Mouse (Mus musculus) telencephalon, adult 2 months (tissue): ENCODE measurements around the gene Usp48.
A peak's percentile ranks its signal among the peaks of the same experiment; 100 is the strongest.
"Not testable (repeated sequence)": the region's sequence is repeated elsewhere in the genome, so short reads cannot be mapped to it uniquely, and the experiment has no call there.

Experiments
- DNase-seq: peaks from one replicate; pipeline ENCODE4 v3.0.0-alpha.2; 2011; ENCODE audit warnings: low read depth, low spot score

Gene Usp48

GRCm38 (mm10) chr4:137593601-137594495 lies at the start of gene Usp48:
TSS of gene Usp48 (plus strand) at chr4:137593755.
- peak; percentile 98 for DNase-seq

GRCm38 (mm10) chr4:137545568-137545967 lies 48.0 kb upstream of the Usp48 start:
- no peak for DNase-seq

- peak; percentile 3 for DNase-seq
Observed at GRCm38 (mm10) chr4:137546003-137546525, 47.5 kb upstream of the Usp48 start.

- DNase-seq, result no peak
Observed at GRCm38 (mm10) chr4:137553466-137553865, 40.1 kb upstream of the Usp48 start.

GRCm38 (mm10) chr4:137556673-137557210 lies 36.8 kb upstream of the Usp48 start:
- DNase-seq, result no peak

GRCm38 (mm10) chr4:137569873-137570272 lies 23.7 kb upstream of the Usp48 start:
- DNase-seq, result no peak

- DNase-seq, result no peak
Observed at GRCm38 (mm10) chr4:137574469-137574868, 19.1 kb upstream of the Usp48 start, which contains the start of gene Ldlrad2. TSS of gene Ldlrad2 (minus strand) at chr4:137574569.

GRCm38 (mm10) chr4:137577486-137577885 lies 16.1 kb upstream of the Usp48 start:
- no peak for DNase-seq

- DNase-seq, result no peak
Observed at GRCm38 (mm10) chr4:137578181-137578845, 15.2 kb upstream of the Usp48 start.

GRCm38 (mm10) chr4:137579789-137580188 lies 13.8 kb upstream of the Usp48 start:
- DNase-seq, result no peak

GRCm38 (mm10) chr4:137580299-137580698 lies 13.3 kb upstream of the Usp48 start:
- DNase-seq, result no peak

- DNase-seq, result no peak
Observed at GRCm38 (mm10) chr4:137581815-137582214, 11.7 kb upstream of the Usp48 start.

- DNase-seq, result not testable (repeated sequence)
Observed at GRCm38 (mm10) chr4:137589095-137589494, 4.5 kb upstream of the Usp48 start.

- DNase-seq, result no peak
Observed at GRCm38 (mm10) chr4:137589586-137589985, 4.0 kb upstream of the Usp48 start.

- DNase-seq, result no peak
Observed at GRCm38 (mm10) chr4:137590961-137591360, 2.6 kb upstream of the Usp48 start.

GRCm38 (mm10) chr4:137594496-137595270 lies 1.1 kb downstream of the Usp48 start:
- DNase-seq, result peak; percentile 29

- no peak for DNase-seq
Observed at GRCm38 (mm10) chr4:137597098-137597630, 3.6 kb downstream of the Usp48 start.

GRCm38 (mm10) chr4:137598577-137598976 lies 5.0 kb downstream of the Usp48 start:
- no peak for DNase-seq

- no peak for DNase-seq
Observed at GRCm38 (mm10) chr4:137603449-137604171, 10.1 kb downstream of the Usp48 start.

GRCm38 (mm10) chr4:137607023-137607422 lies 13.5 kb downstream of the Usp48 start:
- DNase-seq, result no peak
